Mouse (Mus musculus) gastrocnemius, adult 8-10 months (tissue): ENCODE data around the gene Hps3. TPM values are rescaled to one million over a fixed set of nuclear protein-coding genes. Genes with fewer than 3 reads are reported as not detected.
"Not testable (repeated sequence)": the region's sequence is repeated elsewhere in the genome, so short reads cannot be mapped to it uniquely, and the experiment has no call there.

Experiments
- DNase-seq, 2 experiments: peaks; one replicate each; pipeline ENCODE4 v3.0.0; 2022; ENCODE audit warnings: low spot score in 2 of 2
- total RNA-seq, 4 experiments: library from RNA; stranded (reverse); gene quantifications; 2 replicates each; pipeline ENCODE4 v1.2.4; 2022

The Hps3 gene
- 1 to 10 TPM; 3.1 to 4.1 (median 3.8) TPM for total RNA-seq

GRCm38 (mm10) chr3:20034719-20035404 lies at the start of gene Hps3:
Hps3 (minus strand) TSS chr3:20035315.
- DNase-seq = peak; percentile 74

- no peak for DNase-seq
Observed at GRCm38 (mm10) chr3:20082161-20082560, 47.0 kb upstream of the Hps3 start.

DNA sequence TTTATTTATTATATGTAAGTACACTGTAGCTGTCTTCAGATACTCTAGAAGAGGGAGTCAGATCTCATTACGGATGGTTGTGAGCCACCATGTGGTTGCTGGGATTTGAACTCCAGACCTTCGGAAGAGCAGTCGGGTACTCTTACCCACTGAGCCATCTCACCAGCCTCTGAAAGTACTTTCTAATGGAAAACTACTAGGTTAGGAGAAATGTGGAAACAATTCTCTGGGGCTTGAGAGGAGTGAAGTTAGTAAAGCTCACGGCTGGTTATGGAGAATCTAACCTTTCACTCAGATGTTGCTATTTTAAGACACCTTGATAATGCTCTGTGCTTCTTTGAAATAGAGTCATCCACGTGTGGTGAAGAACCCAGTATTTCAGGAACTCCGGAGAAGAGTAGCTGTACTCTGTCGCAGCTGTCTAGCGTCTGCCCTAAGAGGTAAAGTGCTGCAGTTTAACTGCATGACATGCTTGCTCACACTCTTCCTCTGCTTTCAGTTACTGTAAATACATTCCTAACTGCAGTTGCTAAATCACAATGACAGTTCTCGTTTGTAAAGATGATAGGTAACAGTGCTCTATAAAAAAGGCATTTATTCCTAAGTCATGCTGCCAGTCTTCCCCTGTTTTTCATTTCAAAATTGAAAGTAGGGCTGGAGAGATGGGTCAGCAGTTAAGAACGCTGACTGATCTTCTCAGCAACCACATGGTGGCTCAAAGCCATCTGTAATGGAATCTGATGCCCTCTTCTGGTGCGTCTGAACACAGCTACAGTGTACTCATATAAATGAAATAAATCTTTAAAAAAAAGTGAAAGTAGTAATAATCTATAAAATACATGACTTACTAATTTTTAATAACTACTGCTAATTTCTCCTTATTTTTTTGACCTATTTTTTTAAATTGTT lies 41.3 kb upstream of the Hps3 start:
- no peak for DNase-seq

- DNase-seq = no peak
Observed at GRCm38 (mm10) chr3:20058197-20058541, 23.1 kb upstream of the Hps3 start.

DNA sequence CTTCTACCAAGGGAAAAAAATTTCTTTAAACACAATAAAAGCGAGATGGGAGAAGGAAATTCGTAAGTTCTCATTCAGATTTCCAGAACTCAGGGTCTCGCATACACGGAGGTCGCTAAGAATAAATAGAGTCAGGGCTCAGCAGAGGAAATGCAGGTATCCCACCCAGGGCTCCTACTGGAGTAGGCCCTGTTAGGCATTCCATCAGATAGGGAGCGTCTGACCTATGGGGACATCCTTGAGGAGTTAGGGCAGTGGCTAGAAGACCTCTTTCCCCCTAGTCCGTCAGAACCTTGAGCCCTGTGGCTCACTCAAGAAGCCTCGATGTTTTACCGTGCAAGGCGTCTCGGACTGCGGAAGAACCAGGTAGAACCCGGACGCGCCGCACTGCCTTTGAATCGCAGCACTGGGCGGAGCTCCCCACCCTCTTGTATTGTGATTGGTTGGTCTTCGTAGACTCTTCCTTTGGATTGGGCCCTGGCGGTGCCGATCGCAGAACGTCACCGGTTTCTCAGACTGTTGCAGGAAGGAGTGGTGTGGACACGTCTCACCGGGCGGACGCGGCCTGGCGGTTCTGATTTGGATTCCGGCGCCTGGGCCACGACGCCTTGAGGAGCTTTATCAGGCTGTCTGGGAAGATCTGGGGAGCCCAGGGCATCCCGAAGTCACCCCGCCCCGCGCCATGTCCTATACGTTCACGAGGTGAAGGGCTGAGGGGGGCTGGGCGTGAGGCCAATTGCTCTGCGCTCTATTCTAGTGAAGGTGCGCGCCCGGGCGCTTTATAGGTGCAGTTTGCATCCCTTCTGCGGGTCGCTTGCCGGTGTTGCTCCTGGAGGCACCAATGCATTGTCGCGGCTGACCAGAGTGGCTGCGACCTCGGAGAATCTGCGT lies 22.4 kb upstream of the Hps3 start, which contains the start of gene Hltf:
TSS of gene Hltf (plus strand) at position 506 of the 891 bp plus-strand sequence.
- DNase-seq = peak; percentile 87 to 89

- not testable (repeated sequence) for DNase-seq
Observed at GRCm38 (mm10) chr3:20044736-20045135, 9.6 kb upstream of the Hps3 start.

DNA sequence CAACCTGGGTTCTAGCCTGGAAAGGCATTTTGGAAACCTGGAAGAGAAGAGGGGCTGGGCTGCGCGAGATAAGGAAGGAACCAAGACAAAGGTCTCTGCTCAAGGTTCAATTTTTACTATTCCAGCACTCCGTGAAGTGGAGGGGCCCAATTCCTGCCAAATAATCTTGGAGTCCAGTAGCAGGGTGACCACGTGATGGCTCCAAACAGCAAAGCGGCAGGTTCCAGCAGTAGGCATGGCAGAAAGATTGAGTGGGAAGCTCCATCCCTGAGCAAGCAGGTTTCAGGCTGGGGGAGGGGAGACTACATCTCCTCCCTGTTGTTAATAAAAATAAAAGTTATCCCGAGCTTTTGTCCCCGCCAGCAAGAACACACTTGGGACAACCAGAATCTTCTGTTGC lies 6.3 kb upstream of the Hps3 start:
- DNase-seq = not testable (repeated sequence)

- no peak for DNase-seq
Observed at GRCm38 (mm10) chr3:20036069-20036468, 954 bp upstream of the Hps3 start.

DNA sequence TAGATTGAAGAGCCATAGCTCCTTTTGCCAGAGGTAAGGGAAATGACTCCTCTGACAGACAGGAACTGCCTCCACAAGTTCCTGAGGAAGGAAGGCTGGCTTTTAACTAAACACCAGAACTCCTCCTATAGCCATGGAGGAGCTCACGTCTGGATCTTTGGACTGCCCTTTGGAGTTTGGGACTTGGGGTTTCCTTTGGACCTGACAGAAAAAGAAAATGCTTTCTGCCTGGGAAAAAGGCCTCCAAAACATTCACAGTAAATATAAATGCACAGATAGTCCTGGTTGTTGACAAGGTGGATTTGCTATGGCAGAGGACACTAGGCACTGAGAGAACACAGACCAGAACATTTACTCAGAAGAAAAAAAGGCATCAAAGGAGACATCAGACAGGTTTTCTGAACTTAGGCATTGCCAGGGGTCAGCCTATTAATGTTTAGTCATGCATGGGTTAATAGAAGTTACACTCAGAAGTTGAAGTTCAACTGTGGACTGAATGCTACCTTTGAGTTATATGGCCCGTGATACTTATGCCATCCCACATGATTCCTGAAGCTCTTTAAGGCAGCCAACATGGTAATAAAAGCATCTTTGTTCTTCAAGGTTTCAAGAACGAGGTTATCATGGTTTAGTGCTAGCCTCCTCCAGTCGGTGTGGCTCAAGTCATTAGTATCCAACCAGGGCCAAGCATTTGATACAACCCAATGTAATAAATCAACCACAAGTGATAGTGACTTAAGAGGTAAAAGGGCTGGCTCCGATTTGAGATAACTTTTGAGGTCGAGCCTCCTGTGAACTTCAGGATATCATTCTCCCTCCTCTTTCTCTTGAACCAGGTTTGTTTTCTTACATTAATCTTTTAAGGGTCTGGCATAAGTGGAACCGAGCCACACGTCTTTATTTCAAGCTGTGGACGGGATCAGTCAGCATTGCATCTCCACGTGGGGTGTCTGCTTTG lies 1.1 kb downstream of the Hps3 start:
- no peak for DNase-seq

DNA sequence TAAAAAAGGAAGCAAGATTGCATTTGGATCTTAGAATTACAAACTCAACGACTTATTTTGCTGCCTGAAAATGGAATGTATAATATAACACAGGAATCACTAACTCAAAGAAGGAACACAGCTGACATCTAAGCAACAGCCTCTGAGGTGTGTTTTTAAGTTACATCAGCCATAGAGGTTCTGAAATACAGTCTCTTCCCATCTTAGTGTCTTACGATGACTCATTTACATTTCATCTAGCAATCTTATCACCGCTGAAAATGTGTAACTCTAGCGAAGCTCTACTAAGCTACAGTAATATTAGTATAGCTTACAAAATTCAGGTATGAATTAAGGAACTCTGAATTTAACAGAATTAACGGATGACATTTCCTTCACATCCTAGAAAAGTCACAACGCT lies 4.3 kb downstream of the Hps3 start:
- no peak for DNase-seq

DNA sequence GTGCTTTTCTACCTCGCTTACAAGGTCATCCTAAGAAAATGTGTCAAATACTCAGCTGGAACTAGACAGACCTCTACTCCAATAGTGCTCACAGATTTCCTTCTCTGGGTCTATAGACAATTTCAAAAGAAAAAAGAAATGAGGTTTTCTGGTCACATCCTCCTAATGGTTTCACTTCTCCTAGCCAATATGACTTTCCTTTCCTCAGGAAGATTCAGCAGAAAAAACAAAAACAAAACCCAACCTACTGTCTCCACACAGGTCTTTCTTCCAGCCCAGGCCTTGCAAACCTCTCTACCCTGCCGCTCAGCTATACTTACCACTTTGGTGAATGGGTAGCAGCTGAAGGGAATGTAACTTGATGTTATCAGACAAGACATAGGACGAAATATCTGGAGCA lies 6.5 kb downstream of the Hps3 start:
- no peak for DNase-seq

DNA sequence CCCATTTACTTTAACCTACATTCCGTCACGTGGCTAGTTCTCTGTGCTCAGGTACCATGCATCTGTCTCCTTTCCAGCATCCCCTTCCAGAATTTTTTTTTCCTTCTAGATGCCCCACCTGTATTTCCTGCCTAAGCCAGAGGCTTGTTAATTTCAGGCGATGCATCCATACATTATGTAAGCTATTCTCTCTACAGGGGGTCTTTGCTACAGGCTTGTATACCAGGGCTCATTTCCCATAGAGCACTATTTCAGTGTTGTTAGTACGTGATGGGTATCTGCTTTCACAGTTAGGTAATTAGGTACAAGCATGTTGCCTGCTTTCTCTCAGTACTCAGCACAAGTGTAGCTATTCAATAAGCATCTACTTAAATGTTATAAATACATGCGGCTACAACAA lies 7.3 kb downstream of the Hps3 start:
- DNase-seq = no peak

DNA sequence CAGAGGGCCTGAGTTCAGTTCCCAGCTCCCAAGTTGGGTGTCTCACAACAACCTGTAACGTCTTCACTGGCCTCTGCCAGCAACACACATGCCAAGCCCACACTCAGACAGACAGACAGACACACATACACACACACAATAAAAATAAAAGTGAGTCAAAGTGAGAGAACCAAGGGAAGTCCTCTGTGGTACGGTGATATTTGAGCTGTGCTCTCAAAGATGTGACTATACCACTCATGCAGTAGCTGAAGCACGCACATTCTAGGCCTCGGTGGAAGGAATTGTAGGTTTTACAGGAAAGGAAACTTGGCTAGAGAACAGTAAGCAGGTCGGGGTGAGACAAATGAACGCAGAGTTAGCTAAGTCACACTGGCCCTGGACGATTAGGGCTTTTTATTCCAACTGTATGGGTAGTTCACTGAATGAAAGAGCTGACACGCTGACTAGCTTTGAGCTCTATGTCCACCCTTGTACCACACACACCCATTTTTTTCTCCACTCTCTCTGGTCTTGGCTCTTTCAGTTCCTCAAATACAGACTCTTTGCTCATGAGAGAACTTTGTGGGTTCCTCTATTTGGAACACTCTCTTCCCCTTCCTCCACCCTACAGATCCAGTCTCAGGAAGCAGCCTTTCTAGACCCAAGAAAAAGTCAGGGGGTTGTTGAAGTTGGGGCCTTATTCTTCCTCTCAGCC lies 8.0 kb downstream of the Hps3 start:
- DNase-seq = no peak

DNA sequence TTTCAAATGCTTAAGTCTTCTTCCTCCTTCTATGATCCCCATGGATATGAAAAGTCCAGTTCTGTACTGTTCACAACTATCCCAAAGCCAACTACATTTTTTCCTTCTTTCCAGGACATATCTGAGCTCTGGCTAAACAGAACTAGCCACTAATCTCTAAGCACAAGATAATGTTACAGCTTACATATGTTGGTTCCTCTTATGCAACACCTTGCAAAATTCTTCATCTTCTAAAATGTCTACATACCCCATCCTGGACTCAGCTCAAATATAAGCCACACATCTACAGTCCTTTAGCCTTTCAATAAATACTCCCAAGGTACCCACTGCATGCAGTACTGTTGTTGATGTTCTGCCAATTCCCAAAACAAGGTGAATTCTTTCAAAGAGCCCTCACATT lies 8.6 kb downstream of the Hps3 start:
- no peak for DNase-seq

DNA sequence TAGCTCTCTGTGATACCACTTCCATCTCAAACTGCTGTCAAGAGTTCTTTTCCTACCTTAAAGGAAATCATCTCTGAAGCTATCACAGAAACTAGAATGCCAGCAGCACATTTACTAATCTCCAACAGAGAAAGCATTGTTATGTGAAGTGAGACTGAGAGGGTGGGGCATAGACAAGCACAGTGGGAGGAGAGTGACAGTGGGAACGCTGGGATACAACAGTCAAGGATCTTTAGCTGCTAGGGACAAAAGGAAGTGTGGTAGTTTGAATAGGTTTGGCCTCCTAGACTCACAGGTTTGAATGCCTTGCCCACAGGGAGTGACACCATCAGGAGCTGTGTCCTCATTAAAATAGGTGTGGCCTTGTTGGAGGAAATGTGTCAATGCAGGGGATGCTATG lies 11.3 kb downstream of the Hps3 start:
- no peak for DNase-seq

- no peak for DNase-seq
Observed at GRCm38 (mm10) chr3:20018076-20018475, 17.0 kb downstream of the Hps3 start.

DNA sequence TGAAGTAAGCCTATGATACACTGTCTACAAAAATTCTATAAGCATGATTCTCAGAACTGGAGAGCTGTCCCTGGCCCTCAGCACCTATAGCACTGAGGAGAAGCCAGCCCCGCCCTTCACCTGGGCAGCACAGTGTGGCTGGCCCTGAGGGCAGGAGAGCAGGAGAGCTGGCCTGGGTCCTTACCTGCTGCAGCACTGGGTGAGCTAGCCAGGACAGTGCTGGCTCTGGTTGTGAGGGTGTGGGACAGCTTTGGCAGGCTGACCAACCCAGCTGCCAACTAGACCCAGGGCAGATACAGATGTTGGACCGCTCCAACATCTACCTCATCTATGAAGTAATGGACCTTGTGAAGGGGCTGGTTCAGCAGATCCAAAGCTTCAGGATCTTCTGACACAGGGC lies 20.7 kb downstream of the Hps3 start:
- DNase-seq = no peak

DNA sequence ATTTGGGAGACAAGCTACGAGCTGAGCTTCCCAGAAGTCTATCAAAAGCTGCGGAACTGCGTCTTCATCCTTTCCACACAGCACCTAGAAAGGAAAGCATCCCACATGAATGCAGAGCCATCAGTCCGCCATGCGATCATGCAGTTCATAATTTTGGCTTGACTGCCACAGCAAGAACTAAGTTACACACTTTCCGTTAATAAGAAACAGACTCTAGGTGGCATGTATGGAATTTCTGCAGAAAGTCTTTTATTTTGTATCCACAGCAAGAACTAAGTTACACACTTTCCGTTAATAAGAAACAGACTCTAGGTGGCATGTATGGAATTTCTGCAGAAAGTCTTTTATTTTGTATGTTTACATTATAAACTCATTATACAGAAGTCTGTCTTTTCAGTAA lies 24.2 kb downstream of the Hps3 start:
- DNase-seq = not testable (repeated sequence)

- no peak for DNase-seq
Observed at GRCm38 (mm10) chr3:20010464-20010863, 24.7 kb downstream of the Hps3 start.

DNA sequence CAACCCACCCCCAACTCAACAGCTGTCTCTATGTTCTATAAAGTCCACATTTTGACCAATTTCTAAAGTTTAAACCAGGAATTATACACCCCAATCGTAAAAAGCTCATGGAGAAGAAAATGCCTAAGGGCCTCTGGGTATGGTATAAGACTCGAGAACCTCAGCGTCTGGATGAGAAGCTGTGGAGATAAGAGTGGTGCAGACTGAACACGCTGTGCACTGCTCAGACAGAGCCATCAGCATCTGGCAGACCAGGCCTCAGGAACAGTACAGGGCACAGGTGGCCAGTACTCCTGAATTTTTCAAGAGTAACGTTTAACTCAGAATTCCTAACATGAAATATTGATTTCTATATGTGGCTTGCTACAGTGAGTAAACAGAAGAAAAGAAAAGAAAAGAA lies 27.4 kb downstream of the Hps3 start:
- DNase-seq = no peak
